In the genomic region with DNA sequence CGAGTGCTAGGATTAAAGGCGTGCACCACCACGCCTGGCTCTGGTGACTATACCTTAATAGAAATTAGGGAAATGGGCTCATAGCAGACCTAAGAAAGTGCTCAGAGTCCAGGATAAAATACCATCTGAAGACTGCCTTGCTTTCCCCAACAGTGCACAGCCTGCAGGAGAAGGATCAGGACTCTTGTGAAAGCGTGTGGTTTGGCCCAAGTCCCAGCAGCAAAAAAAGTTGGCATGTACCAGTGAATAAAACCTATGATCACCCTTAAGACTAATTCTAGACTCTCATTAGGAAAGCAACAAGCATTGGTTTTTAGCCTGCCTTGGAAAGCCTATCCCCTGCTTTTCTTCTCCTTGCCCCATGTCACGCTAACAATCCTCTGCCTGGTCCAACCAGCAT, we compare ENCODE assay signal across 15 mouse cellular contexts. TPM values are rescaled to one million over a fixed set of nuclear protein-coding genes. Genes with fewer than 3 reads are reported as not detected.
DNase-seq lines count a peak whose midpoint lies in the region; ATAC-seq lines count a peak whose summit lies in the region.
"Had no signal": no experiment of that assay in that cellular context is flagged by ENCODE, and none has a peak within 500 bp of the region (broad histone marks: within the 10 kb centered on the region; RNA-seq: fewer than 3 reads in every experiment).

No protein-coding gene starts in this region.

- DNase-seq in embryonic facial prominence, embryonic 14.5 days (ENCODE audit: low spot score), result peak; percentile 73
- DNase-seq in embryonic facial prominence, embryonic 10.5 days (ENCODE audit: low spot score), result no peak
- DNase-seq in 416B (ENCODE audit: low read depth), result peak; percentile 82
- DNase-seq in adrenal gland, postnatal 25 days, result peak; percentile 70
- DNase-seq in lung, postnatal 10 days, result peak; percentile 52
- DNase-seq in embryo, embryonic 10.5 days (ENCODE audit: low spot score), result no peak
- no peak for DNase-seq in kidney, adult 9 months
- DNase-seq: cerebellum, postnatal 14 days; kidney, postnatal 4 days; right cerebral cortex, postnatal 4 days; thymus, postnatal 36 days had no signal

- H3K27ac ChIP-seq in embryonic facial prominence, embryonic 14.5 days (replicated peaks; ENCODE audit: low read depth, low read length), result no peak overlapping the region
- no peak overlapping the region for H3K27ac ChIP-seq in embryonic facial prominence, embryonic 10.5 days (replicated peaks)
- H3K27ac ChIP-seq in kidney, embryonic 16.5 days (ENCODE audit: low read length), result no peak overlapping the region
- H3K27ac ChIP-seq: left cerebral cortex, adult 2 months had no signal

- H3K4me1 ChIP-seq in embryonic facial prominence, embryonic 14.5 days (ENCODE audit: control insufficient read depth, insufficient read depth, low read length), result peaks cover 10% of the 10 kb centered on the region
- H3K4me1 ChIP-seq in embryonic facial prominence, embryonic 10.5 days, result peaks cover 5% of the 10 kb centered on the region; the same call in 1 of the 2 replicates
- H3K4me1 ChIP-seq in kidney, embryonic 16.5 days (ENCODE audit: insufficient read depth, low read length), result 0 out of 2 replicates have a peak, but pooled peaks cover 5% of the 10 kb centered on the region

- peak; percentile 67; the same call in 1 of the 2 replicates for ATAC-seq in embryonic facial prominence, embryonic 14.5 days (ENCODE audit: low read depth)
- ATAC-seq in kidney, embryonic 16.5 days (ENCODE audit: low FRiP score, low TSS enrichment), result no peak
- ATAC-seq: CD4-positive, CD25-positive, alpha-beta regulatory T cell, adult 4 months had no signal

- H3K9ac ChIP-seq in embryonic facial prominence, embryonic 14.5 days (ENCODE audit: low read depth, low read length), result no peak overlapping the region
- no peak overlapping the region for H3K9ac ChIP-seq in kidney, embryonic 16.5 days (replicated peaks; ENCODE audit: low read length)

- H3K4me2 ChIP-seq in embryonic facial prominence, embryonic 14.5 days (ENCODE audit: low read depth, low read length), result no peak overlapping the region
- H3K4me2 ChIP-seq in kidney, embryonic 16.5 days (replicated peaks; ENCODE audit: low read depth, low read length), result no peak overlapping the region
- H3K4me2 ChIP-seq: liver, embryonic 11.5 days had no signal

- no peaks in the 10 kb centered on the region for H3K9me3 ChIP-seq in embryonic facial prominence, embryonic 14.5 days (ENCODE audit: control insufficient read depth, low read length)
- H3K9me3 ChIP-seq in embryonic facial prominence, embryonic 10.5 days, result no peaks in the 10 kb centered on the region
- no peaks in the 10 kb centered on the region for H3K9me3 ChIP-seq in kidney, embryonic 16.5 days (ENCODE audit: low read length)

- 0 out of 2 replicates have a peak, but pooled peaks cover 3% of the 10 kb centered on the region for H3K36me3 ChIP-seq in embryonic facial prominence, embryonic 14.5 days (ENCODE audit: control insufficient read depth, insufficient read depth, low read length)
- peaks cover 10% of the 10 kb centered on the region; the same call in 1 of the 2 replicates for H3K36me3 ChIP-seq in embryonic facial prominence, embryonic 10.5 days (replicated peaks)
- H3K36me3 ChIP-seq in kidney, embryonic 16.5 days (ENCODE audit: insufficient read depth, low read length), result 0 out of 2 replicates have a peak, but pooled peaks cover 2% of the 10 kb centered on the region

- no peaks in the 10 kb centered on the region for H3K27me3 ChIP-seq in embryonic facial prominence, embryonic 14.5 days (replicated peaks; ENCODE audit: control insufficient read depth, insufficient read depth, low read length)
- H3K27me3 ChIP-seq in embryonic facial prominence, embryonic 10.5 days (replicated peaks; ENCODE audit: low read depth, poor library complexity, severe bottlenecking), result no peaks in the 10 kb centered on the region
- H3K27me3 ChIP-seq in kidney, embryonic 16.5 days (ENCODE audit: insufficient read depth, low read length), result no peaks in the 10 kb centered on the region

- no peak overlapping the region for H3K4me3 ChIP-seq in embryonic facial prominence, embryonic 14.5 days (ENCODE audit: low read depth, low read length)
- no peak overlapping the region for H3K4me3 ChIP-seq in embryonic facial prominence, embryonic 10.5 days
- no peak overlapping the region for H3K4me3 ChIP-seq in kidney, embryonic 16.5 days (ENCODE audit: low read length)
- H3K4me3 ChIP-seq: left cerebral cortex, adult 2 months had no signal

- WGBS in embryonic facial prominence, embryonic 14.5 days, result 83% methylated on average over 5 of the region's 5 CpGs
- 95% methylated on average over 5 of the region's 5 CpGs for WGBS in embryonic facial prominence, embryonic 10.5 days
- WGBS in kidney, embryonic 16.5 days, result 87% methylated on average over 5 of the region's 5 CpGs

RNA-seq across cellular contexts. Expression of a gene that starts 7.7 kb away (rescaled TPM):
- 0.80 and 1.0 TPM in 2 replicates for polyA plus RNA-seq in embryonic facial prominence, embryonic 14.5 days (2014; fragmentation: Nextera tagmentation; extraction: Ambion mirVana)
- polyA plus RNA-seq in embryonic facial prominence, embryonic 10.5 days (2016; fragmentation: Nextera tagmentation; extraction: Ambion mirVana), result 0.79 and 0.98 TPM in 2 replicates
- total RNA-seq in adrenal gland, postnatal 25 days (2021), result 3.5 and 3.7 TPM in 2 replicates
- 1.6 TPM in 2 replicates for polyA plus RNA-seq in kidney, embryonic 16.5 days (2015; fragmentation: Nextera tagmentation; extraction: Ambion mirVana)

Comparison
In these comparisons a context has a peak if more than half of its experiments do, and no peak if none do; other contexts are left out.
1. DNase-seq: peak in embryonic facial prominence, embryonic 14.5 days (single experiment), 416B (single experiment), adrenal gland, postnatal 25 days (single experiment) and lung, postnatal 10 days (single experiment); none in embryonic facial prominence, embryonic 10.5 days (single experiment), embryo, embryonic 10.5 days (single experiment) and kidney, adult 9 months (single experiment).